Mouse (Mus musculus): ENCODE measurements around the gene Apom.

GRCm38 (mm10) chr17:35090166-35090932 lies 41.5 kb downstream of the Apom start:
- TF ChIP-seq CTCF (IDR thresholded peaks at IDR 0.05; ENCODE audit: borderline replicate concordance, insufficient read depth, low read length): no peak
- no peak for TF ChIP-seq POLR2A (IDR thresholded peaks at IDR 0.05; ENCODE audit: low read depth, low read length)
